In the genomic region with DNA sequence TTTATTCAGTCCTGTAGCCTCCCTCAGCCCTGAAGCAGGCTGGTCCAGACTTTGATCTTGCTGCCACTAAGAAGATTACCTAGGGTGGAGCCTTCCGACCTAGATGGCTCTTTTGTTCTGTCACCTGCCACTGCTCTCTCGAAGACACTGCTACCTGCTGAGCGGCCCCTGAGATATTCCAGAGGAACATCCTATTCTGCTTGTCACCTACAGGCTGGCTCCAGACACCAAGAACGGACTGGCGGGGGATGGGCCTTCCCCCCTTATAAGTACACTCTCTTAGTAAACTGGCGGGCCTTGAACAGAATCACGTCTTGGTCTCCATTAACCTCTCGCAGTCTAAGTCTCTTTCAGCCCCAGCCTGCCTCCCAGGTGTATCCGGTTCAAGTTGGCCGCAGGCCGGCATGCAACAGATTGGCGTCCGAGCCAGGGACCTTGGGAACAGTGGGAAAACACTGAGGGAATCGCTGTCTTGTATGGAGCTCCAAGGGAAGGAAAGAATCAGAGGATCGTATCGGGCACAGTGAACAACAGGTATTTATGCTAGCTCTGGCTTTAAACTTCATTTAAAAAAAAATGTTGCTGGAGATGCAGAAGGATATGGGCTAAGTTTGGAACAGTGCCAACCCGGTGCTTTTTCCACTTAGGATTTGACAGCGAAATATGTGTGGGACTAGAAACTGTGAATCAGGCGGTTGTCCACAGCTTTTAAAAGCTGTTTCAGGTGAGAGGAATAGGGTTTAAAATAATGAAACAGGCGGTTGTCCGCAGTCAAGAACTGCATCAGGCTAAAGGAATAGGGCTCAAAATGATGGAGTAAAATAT, we compare ENCODE assay signal across 11 mouse cellular contexts. TPM values are rescaled to one million over a fixed set of nuclear protein-coding genes. Genes with fewer than 3 reads are reported as not detected.
A peak's percentile ranks its signal among the peaks of the same experiment; 100 is the strongest.
DNase-seq lines count a peak whose midpoint lies in the region; ATAC-seq and TF ChIP-seq lines count a peak whose summit lies in the region.
"Not testable (repeated sequence)": the region's sequence is repeated elsewhere in the genome, so short reads cannot be mapped to it uniquely, and the experiment has no call there.
"Had no signal": no experiment of that assay in that cellular context is flagged by ENCODE, and none has a peak within 500 bp of the region (broad histone marks: within the 10 kb centered on the region; RNA-seq: fewer than 3 reads in every experiment).

No protein-coding gene starts in this region.

- not testable (repeated sequence) for H3K4me1 ChIP-seq in embryonic facial prominence, embryonic 10.5 days; heart, postnatal 0 days (ENCODE audit: control insufficient read depth, insufficient read depth); kidney, embryonic 15.5 days; midbrain, embryonic 14.5 days (ENCODE audit: control insufficient read depth, insufficient read depth, low read length)

- H3K9me3 ChIP-seq in embryonic facial prominence, embryonic 10.5 days; heart, postnatal 0 days (replicated peaks; ENCODE audit: control insufficient read depth, low read length); kidney, embryonic 15.5 days (replicated peaks); midbrain, embryonic 14.5 days (ENCODE audit: control insufficient read depth, low read length): not testable (repeated sequence)

- H3K36me3 ChIP-seq in embryonic facial prominence, embryonic 10.5 days (replicated peaks); heart, postnatal 0 days (replicated peaks; ENCODE audit: control insufficient read depth, insufficient read depth, low read length); kidney, embryonic 15.5 days; midbrain, embryonic 14.5 days (ENCODE audit: control insufficient read depth, insufficient read depth, low read length): not testable (repeated sequence)

- TF ChIP-seq CTCF in heart, postnatal 0 days (IDR thresholded peaks at IDR 0.05; ENCODE audit: low read depth) = not testable (repeated sequence)

- WGBS in embryonic facial prominence, embryonic 10.5 days = 31% methylated on average over 21 of the region's 21 CpGs
- 20% methylated on average over 21 of the region's 21 CpGs for WGBS in heart, postnatal 0 days
- WGBS in kidney, embryonic 15.5 days = 30% methylated on average over 21 of the region's 21 CpGs
- whole genome bisulfite sequencing in midbrain, embryonic 14.5 days = 33% methylated on average over 21 of the region's 21 CpGs

- H3K27me3 ChIP-seq in embryonic facial prominence, embryonic 10.5 days (replicated peaks; ENCODE audit: low read depth, poor library complexity, severe bottlenecking); heart, postnatal 0 days (ENCODE audit: control insufficient read depth, insufficient read depth, low read length); kidney, embryonic 15.5 days; midbrain, embryonic 14.5 days (ENCODE audit: control insufficient read depth, insufficient read depth, low read length): not testable (repeated sequence)

- TF ChIP-seq EP300 in heart, postnatal 0 days (IDR thresholded peaks at IDR 0.05; ENCODE audit: low read depth) = not testable (repeated sequence)

- not testable (repeated sequence) for ATAC-seq in heart, postnatal 0 days (ENCODE audit: insufficient read depth, low read depth); kidney, embryonic 15.5 days (replicated peaks; ENCODE audit: low FRiP score); midbrain, embryonic 14.5 days (ENCODE audit: low FRiP score, low TSS enrichment)

- intact Hi-C loops in left cerebral cortex, postnatal 36 days (cut with DNase I) = not testable (repeated sequence)

- not testable (repeated sequence) for H3K27ac ChIP-seq in embryonic facial prominence, embryonic 10.5 days (replicated peaks); heart, postnatal 0 days (ENCODE audit: low read depth); kidney, embryonic 15.5 days; midbrain, embryonic 14.5 days (replicated peaks; ENCODE audit: low read depth, low read length)

- not testable (repeated sequence) for H3K9ac ChIP-seq in heart, postnatal 0 days (replicated peaks; ENCODE audit: low read depth, low read length); kidney, embryonic 15.5 days; midbrain, embryonic 14.5 days (replicated peaks; ENCODE audit: low read length)

- peak overlapping the region; percentile 21; the same call in 1 of the 2 replicates for H3K4me3 ChIP-seq in embryonic facial prominence, embryonic 10.5 days
- peak overlapping the region; percentile 29; the same call in 1 of the 2 replicates for H3K4me3 ChIP-seq in heart, postnatal 0 days (ENCODE audit: low read depth, low read length)
- not testable (repeated sequence) for H3K4me3 ChIP-seq in kidney, embryonic 15.5 days (replicated peaks); midbrain, embryonic 14.5 days (replicated peaks; ENCODE audit: low read depth, low read length)

- peak; percentile 42 for DNase-seq in adrenal gland, postnatal 10 days
- peak; percentile 34 for DNase-seq in embryonic facial prominence, embryonic 10.5 days (ENCODE audit: low spot score)
- peak; percentile 9 to 10 for DNase-seq in frontal cortex, postnatal 10 days (ENCODE audit: low spot score in 2 of 2)
- DNase-seq in heart, postnatal 0 days (ENCODE audit: low spot score) = not testable (repeated sequence)
- DNase-seq in left cerebral cortex, postnatal 36 days (ENCODE audit: low spot score in 2 of 2) = peak; percentile 8 to 27
- peak; percentile 5 for DNase-seq in midbrain, embryonic 14.5 days
- DNase-seq in right cerebral cortex, postnatal 25 days = peak; percentile 24

- peak overlapping the region; percentile 54 for H3K4me2 ChIP-seq in heart, postnatal 0 days (ENCODE audit: low read depth, low read length)
- peak overlapping the region; percentile 43 for H3K4me2 ChIP-seq in kidney, embryonic 15.5 days
- not testable (repeated sequence) for H3K4me2 ChIP-seq in midbrain, embryonic 14.5 days (ENCODE audit: low read length)

RNA-seq across cellular contexts. Expression of a gene that starts 41.6 kb away (rescaled TPM):
- total RNA-seq in adrenal gland, postnatal 10 days (2021) = 10 to 100 TPM; 32.2 to 37.5 TPM
- polyA plus RNA-seq in embryonic facial prominence, embryonic 10.5 days (2016; fragmentation: Nextera tagmentation; extraction: Ambion mirVana) = 88.6 and 88.7 TPM in 2 replicates
- 34.7 and 35.9 TPM in 2 replicates for total RNA-seq in heart, postnatal 0 days (2014; rRNA removed; ENCODE audit: low replicate concordance)
- polyA plus RNA-seq in heart, postnatal 0 days (2015; fragmentation: Nextera tagmentation; extraction: Ambion mirVana) = 65.3 and 66.6 TPM in 2 replicates
- polyA plus RNA-seq in kidney, embryonic 15.5 days (2015; fragmentation: Nextera tagmentation; extraction: Ambion mirVana) = 69.5 and 70.4 TPM in 2 replicates
- 10 to 100 TPM; 25.0 to 26.7 TPM for total RNA-seq in left cerebral cortex, postnatal 36 days (2021)
- polyA plus RNA-seq in midbrain, embryonic 14.5 days (2014; fragmentation: Nextera tagmentation; extraction: Ambion mirVana) = 52.4 and 71.2 TPM in 2 replicates

RNA-seq across cellular contexts. Expression of a gene that starts 41.7 kb away (rescaled TPM):
- not detected for total RNA-seq in adrenal gland, postnatal 10 days (2021)
- 0.59 and 0.87 TPM in 2 replicates for polyA plus RNA-seq in embryonic facial prominence, embryonic 10.5 days (2016; fragmentation: Nextera tagmentation; extraction: Ambion mirVana)
- total RNA-seq in heart, postnatal 0 days (2014; rRNA removed; ENCODE audit: low replicate concordance) = not detected in 2 replicates
- 0.12 TPM in 2 replicates for polyA plus RNA-seq in heart, postnatal 0 days (2015; fragmentation: Nextera tagmentation; extraction: Ambion mirVana)
- polyA plus RNA-seq in kidney, embryonic 15.5 days (2015; fragmentation: Nextera tagmentation; extraction: Ambion mirVana) = 0.65 and 0.77 TPM in 2 replicates
- total RNA-seq in left cerebral cortex, postnatal 36 days (2021) = not detected
- polyA plus RNA-seq in midbrain, embryonic 14.5 days (2014; fragmentation: Nextera tagmentation; extraction: Ambion mirVana) = 2.4 and 2.5 TPM in 2 replicates

RNA-seq across cellular contexts. Expression of a gene that starts 41.7 kb away (rescaled TPM):
- 1 to 10 TPM in 1 of 2 experiments, not detected in 1; 3.4 TPM for total RNA-seq in adrenal gland, postnatal 10 days (2021)
- polyA plus RNA-seq in embryonic facial prominence, embryonic 10.5 days (2016; fragmentation: Nextera tagmentation; extraction: Ambion mirVana) = not detected in 2 replicates
- not detected in 2 replicates for total RNA-seq in heart, postnatal 0 days (2014; rRNA removed; ENCODE audit: low replicate concordance)
- 4.6 and 15.4 TPM in 2 replicates for polyA plus RNA-seq in heart, postnatal 0 days (2015; fragmentation: Nextera tagmentation; extraction: Ambion mirVana)
- polyA plus RNA-seq in kidney, embryonic 15.5 days (2015; fragmentation: Nextera tagmentation; extraction: Ambion mirVana) = 3.1 TPM in 1 of 2 replicates, not detected in the other
- 1 to 10 TPM in 1 of 2 experiments, not detected in 1; 3.5 TPM for total RNA-seq in left cerebral cortex, postnatal 36 days (2021)
- polyA plus RNA-seq in midbrain, embryonic 14.5 days (2014; fragmentation: Nextera tagmentation; extraction: Ambion mirVana) = 9.4 and 11.5 TPM in 2 replicates
- polyA plus RNA-seq: C2C12, myocyte, Patski had no signal
